Mouse (Mus musculus): ENCODE results near the gene Lcor. TPM values are rescaled to one million over a fixed set of nuclear protein-coding genes. Genes with fewer than 3 reads are reported as not detected.

Gene Lcor
- polyA plus RNA-seq, 1 experiment from 2014 or later: 31.3 TPM

GRCm38 (mm10) chr19:41445013-41445610 is 37.3 kb upstream of the Lcor start:
- Histone ChIP-seq H3K4me3 (ENCODE audit: low read depth, low read length) (no peak overlapping the region), H3K9me3 (ENCODE audit: control insufficient read depth, low read length) (no peaks in the 10 kb centered on the region), H3K27me3 (ENCODE audit: control insufficient read depth, insufficient read depth, low read length) (peaks cover 6% of the 10 kb centered on the region; the same call in 1 of the 2 replicates), H3K36me3 (ENCODE audit: control insufficient read depth, insufficient read depth, low read length) (no peaks in the 10 kb centered on the region), H3K27ac (ENCODE audit: low read depth, low read length) (no peak overlapping the region), H3K4me1 (ENCODE audit: control insufficient read depth, insufficient read depth, low read length) (peaks cover 2% of the 10 kb centered on the region; the same call in 1 of the 2 replicates), H3K9ac (ENCODE audit: low read length) (no peak overlapping the region), H3K4me2 (no peak overlapping the region)
- DNase-seq (ENCODE audit: low spot score, missing footprints): peak; percentile 61
- ATAC-seq (ENCODE audit: low FRiP score): no peak
- WGBS: 74% methylated on average over 10 of the region's 10 CpGs

GRCm38 (mm10) chr19:41445723-41446122 is 36.7 kb upstream of the Lcor start:
- DNase-seq (ENCODE audit: low spot score, missing footprints) (peak; percentile 54), ATAC-seq (ENCODE audit: low FRiP score) (no peak)
- WGBS: 74% methylated on average over 5 of the region's 5 CpGs
- Histone ChIP-seq H3K27me3 (ENCODE audit: control insufficient read depth, insufficient read depth, low read length) (peaks cover 6% of the 10 kb centered on the region; the same call in 1 of the 2 replicates), H3K27ac (ENCODE audit: low read depth, low read length) (no peak overlapping the region), H3K9me3 (ENCODE audit: control insufficient read depth, low read length) (no peaks in the 10 kb centered on the region), H3K4me2 (no peak overlapping the region), H3K4me3 (ENCODE audit: low read depth, low read length) (no peak overlapping the region), H3K9ac (ENCODE audit: low read length) (no peak overlapping the region), H3K4me1 (ENCODE audit: control insufficient read depth, insufficient read depth, low read length) (peaks cover 2% of the 10 kb centered on the region; the same call in 1 of the 2 replicates), H3K36me3 (ENCODE audit: control insufficient read depth, insufficient read depth, low read length) (no peaks in the 10 kb centered on the region)

- Histone ChIP-seq H3K9me3 (ENCODE audit: control insufficient read depth, low read length) (no peaks in the 10 kb centered on the region), H3K27me3 (ENCODE audit: control insufficient read depth, insufficient read depth, low read length) (no peaks in the 10 kb centered on the region), H3K36me3 (ENCODE audit: control insufficient read depth, insufficient read depth, low read length) (no peaks in the 10 kb centered on the region), H3K9ac (ENCODE audit: low read length) (no peak overlapping the region), H3K4me3 (ENCODE audit: low read depth, low read length) (no peak overlapping the region), H3K4me1 (ENCODE audit: control insufficient read depth, insufficient read depth, low read length) (peaks cover under 1% of the 10 kb centered on the region; the same call in 1 of the 2 replicates), H3K4me2 (no peak overlapping the region), H3K27ac (ENCODE audit: low read depth, low read length) (no peak overlapping the region)
- ATAC-seq (ENCODE audit: low FRiP score): no peak
- DNase-seq (ENCODE audit: low spot score, missing footprints): peak; percentile 68
- 86% methylated on average over 2 of the region's 2 CpGs for whole genome bisulfite sequencing
Observed at GRCm38 (mm10) chr19:41447166-41447565, 35.3 kb upstream of the Lcor start.

DNA sequence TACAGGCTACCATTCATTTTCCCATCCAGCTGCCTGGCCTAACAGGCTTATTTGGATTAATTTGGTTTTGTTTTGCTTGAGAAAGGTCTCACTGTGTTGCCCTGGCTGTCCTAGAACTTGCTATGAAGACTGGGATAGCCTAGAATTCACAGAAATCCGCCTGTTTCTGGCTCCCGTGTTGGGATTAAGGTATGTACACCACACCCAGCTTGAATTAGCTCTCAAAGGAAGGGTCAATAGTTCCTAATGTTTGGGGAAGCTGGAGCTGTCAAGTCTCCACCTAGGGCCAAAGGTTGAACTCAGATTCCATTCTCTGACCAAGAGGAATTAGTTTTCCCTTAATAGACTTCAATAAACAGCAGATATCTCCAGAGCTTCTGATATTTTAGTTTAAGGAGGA is 34.7 kb upstream of the Lcor start:
- no peaks in the 10 kb centered on the region for H3K27me3 ChIP-seq (ENCODE audit: control insufficient read depth, insufficient read depth, low read length)
- H3K9ac ChIP-seq (ENCODE audit: low read length): no peak overlapping the region
- no peak for ATAC-seq (ENCODE audit: low FRiP score)
- no peaks in the 10 kb centered on the region for H3K36me3 ChIP-seq (ENCODE audit: control insufficient read depth, insufficient read depth, low read length)
- WGBS: 75% methylated on average over 2 of the region's 2 CpGs
- no peaks in the 10 kb centered on the region for H3K4me1 ChIP-seq (ENCODE audit: control insufficient read depth, insufficient read depth, low read length)
- no peaks in the 10 kb centered on the region for H3K9me3 ChIP-seq (ENCODE audit: control insufficient read depth, low read length)
- no peak overlapping the region for H3K4me2 ChIP-seq
- DNase-seq (ENCODE audit: low spot score, missing footprints): peak; percentile 49
- no peak overlapping the region for H3K27ac ChIP-seq (ENCODE audit: low read depth, low read length)
- no peak overlapping the region for H3K4me3 ChIP-seq (ENCODE audit: low read depth, low read length)

GRCm38 (mm10) chr19:41449415-41450075 is 32.9 kb upstream of the Lcor start:
- no peaks in the 10 kb centered on the region for H3K9me3 ChIP-seq (ENCODE audit: control insufficient read depth, low read length)
- H3K36me3 ChIP-seq (ENCODE audit: control insufficient read depth, insufficient read depth, low read length): no peaks in the 10 kb centered on the region
- peak; percentile 65 for DNase-seq (ENCODE audit: low spot score, missing footprints)
- no peak for ATAC-seq (ENCODE audit: low FRiP score)
- H3K27me3 ChIP-seq (ENCODE audit: control insufficient read depth, insufficient read depth, low read length): no peaks in the 10 kb centered on the region
- 70% methylated on average over 7 of the region's 7 CpGs for WGBS
- no peak overlapping the region for H3K27ac ChIP-seq (ENCODE audit: low read depth, low read length)
- H3K4me3 ChIP-seq (ENCODE audit: low read depth, low read length): no peak overlapping the region
- H3K4me2 ChIP-seq: no peak overlapping the region
- H3K9ac ChIP-seq (ENCODE audit: low read length): no peak overlapping the region
- no peaks in the 10 kb centered on the region for H3K4me1 ChIP-seq (ENCODE audit: control insufficient read depth, insufficient read depth, low read length)

DNA sequence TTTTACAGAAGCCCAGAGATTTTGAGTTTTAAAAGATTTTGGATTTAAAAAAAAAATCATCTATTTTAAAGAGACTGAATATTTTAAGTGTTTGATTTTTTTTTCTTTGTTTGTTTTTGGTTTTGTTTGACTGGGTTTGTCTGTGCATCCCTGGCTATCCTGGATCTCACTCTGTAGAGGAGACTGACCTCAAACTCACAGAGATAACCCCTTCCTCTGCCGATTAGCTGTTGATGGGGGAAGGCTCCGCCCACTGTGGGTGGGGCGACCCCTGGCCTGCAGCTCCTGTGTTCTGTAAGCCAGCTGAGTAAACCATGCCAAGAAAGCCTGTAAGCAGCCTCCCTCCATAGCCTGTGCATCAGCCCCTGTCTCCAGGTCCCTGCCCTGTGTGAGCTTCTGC is 30.3 kb upstream of the Lcor start:
- H3K27ac ChIP-seq (ENCODE audit: low read depth, low read length): no peak overlapping the region
- no peak for ATAC-seq (ENCODE audit: low FRiP score)
- H3K9ac ChIP-seq (ENCODE audit: low read length): no peak overlapping the region
- 24% methylated on average over 3 of the region's 3 CpGs for WGBS
- DNase-seq (ENCODE audit: low spot score, missing footprints): peak; percentile 81
- H3K27me3 ChIP-seq (ENCODE audit: control insufficient read depth, insufficient read depth, low read length): no peaks in the 10 kb centered on the region
- H3K4me2 ChIP-seq: no peak overlapping the region
- H3K9me3 ChIP-seq (ENCODE audit: control insufficient read depth, low read length): no peaks in the 10 kb centered on the region
- no peak overlapping the region for H3K4me3 ChIP-seq (ENCODE audit: low read depth, low read length)
- H3K36me3 ChIP-seq (ENCODE audit: control insufficient read depth, insufficient read depth, low read length): no peaks in the 10 kb centered on the region
- no peaks in the 10 kb centered on the region for H3K4me1 ChIP-seq (ENCODE audit: control insufficient read depth, insufficient read depth, low read length)

DNA sequence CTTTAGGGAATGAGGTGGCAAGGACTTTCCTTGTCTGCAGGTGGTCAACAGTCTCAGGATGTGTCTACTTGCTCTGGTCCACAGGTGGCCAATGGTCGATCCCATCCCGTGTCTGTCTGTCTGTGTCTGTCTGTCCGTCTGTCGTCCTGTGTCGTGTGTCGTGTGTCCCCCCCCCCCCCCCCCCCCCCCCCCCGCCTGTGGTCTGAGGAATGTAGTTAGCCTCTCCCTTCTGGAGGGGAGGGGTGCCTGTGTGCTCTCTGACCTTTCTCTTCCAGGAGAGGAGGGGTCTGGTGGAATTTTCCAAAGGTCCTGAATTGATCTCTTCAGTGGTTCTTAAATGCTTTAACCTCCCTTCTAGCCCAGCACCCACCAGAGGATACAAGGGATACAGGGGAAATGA is 27.8 kb upstream of the Lcor start:
- 91% methylated on average over 4 of the region's 7 CpGs for WGBS

DNA sequence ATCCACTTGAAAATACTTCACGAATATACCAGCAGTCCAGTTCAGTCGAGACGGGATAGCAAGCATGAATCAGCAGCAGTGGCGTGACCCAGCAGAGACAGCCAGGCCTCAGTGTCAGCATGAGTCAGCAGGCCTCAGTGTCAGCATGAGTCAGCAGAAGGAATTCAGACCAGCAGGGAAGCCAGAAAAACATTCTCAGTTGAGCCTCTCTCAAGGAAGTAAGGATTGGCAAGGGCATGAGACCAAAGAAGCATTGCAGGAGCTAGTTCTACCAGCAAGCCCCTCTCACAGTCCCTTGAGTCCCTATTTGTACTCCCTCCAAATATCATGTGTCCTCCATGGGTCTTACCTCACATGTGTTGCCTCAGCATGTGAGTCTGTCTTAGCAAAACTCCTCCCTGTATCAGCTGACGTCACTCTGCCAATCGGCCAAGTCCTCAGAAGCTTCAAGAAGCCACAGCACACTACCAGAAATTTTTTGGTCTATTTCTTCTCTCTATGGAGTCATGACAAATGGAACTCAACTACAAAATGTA is 27.3 kb upstream of the Lcor start:
- peak; percentile 61 for DNase-seq (ENCODE audit: low spot score, missing footprints)
- no peak overlapping the region for H3K4me2 ChIP-seq
- H3K4me3 ChIP-seq (ENCODE audit: low read depth, low read length): no peak overlapping the region
- H3K9me3 ChIP-seq (ENCODE audit: control insufficient read depth, low read length): no peaks in the 10 kb centered on the region
- H3K9ac ChIP-seq (ENCODE audit: low read length): no peak overlapping the region
- no peaks in the 10 kb centered on the region for H3K27me3 ChIP-seq (ENCODE audit: control insufficient read depth, insufficient read depth, low read length)
- no peak for ATAC-seq (ENCODE audit: low FRiP score)
- H3K36me3 ChIP-seq (ENCODE audit: control insufficient read depth, insufficient read depth, low read length): no peaks in the 10 kb centered on the region
- no peak overlapping the region for H3K27ac ChIP-seq (ENCODE audit: low read depth, low read length)
- no peaks in the 10 kb centered on the region for H3K4me1 ChIP-seq (ENCODE audit: control insufficient read depth, insufficient read depth, low read length)
- WGBS: 80% methylated on average over 6 of the region's 6 CpGs

More for the DNA sequence above, 27.8 kb upstream of the Lcor start:
- DNase-seq (ENCODE audit: low spot score, missing footprints) (peak; percentile 19), ATAC-seq (ENCODE audit: low FRiP score) (no peak)
- no peak overlapping the region for H3K4me3 ChIP-seq (ENCODE audit: low read depth, low read length)
- no peaks in the 10 kb centered on the region for H3K36me3 ChIP-seq (ENCODE audit: control insufficient read depth, insufficient read depth, low read length)
- H3K9ac ChIP-seq (ENCODE audit: low read length): no peak overlapping the region
- H3K4me2 ChIP-seq: no peak overlapping the region
- no peaks in the 10 kb centered on the region for H3K4me1 ChIP-seq (ENCODE audit: control insufficient read depth, insufficient read depth, low read length)
- no peaks in the 10 kb centered on the region for H3K27me3 ChIP-seq (ENCODE audit: control insufficient read depth, insufficient read depth, low read length)
- no peaks in the 10 kb centered on the region for H3K9me3 ChIP-seq (ENCODE audit: control insufficient read depth, low read length)
- H3K27ac ChIP-seq (ENCODE audit: low read depth, low read length): no peak overlapping the region

DNA sequence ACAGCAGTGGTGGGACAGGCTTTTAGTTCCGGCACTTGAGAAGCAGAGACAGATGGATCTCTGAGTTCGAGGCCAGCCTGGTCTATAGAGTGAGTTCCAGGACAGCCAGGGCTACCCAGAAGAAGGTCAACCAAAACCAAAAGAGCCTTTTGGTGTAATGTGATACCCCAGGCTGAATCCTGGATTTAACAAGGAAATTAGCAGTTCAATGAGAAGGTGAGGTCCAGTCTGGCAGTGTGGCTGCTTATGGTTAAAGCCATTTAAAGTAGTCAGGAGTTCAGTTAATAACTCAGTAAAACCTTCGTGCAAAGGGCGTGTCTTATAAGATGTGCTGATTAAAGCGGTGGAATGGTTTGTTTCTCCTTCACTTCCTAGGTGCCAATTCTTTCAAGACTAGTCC is 25.3 kb upstream of the Lcor start:
- no peak for ATAC-seq (ENCODE audit: low FRiP score)
- WGBS: 81% methylated on average over 5 of the region's 5 CpGs
- no peaks in the 10 kb centered on the region for H3K4me1 ChIP-seq (ENCODE audit: control insufficient read depth, insufficient read depth, low read length)

More for the DNA sequence above, 25.3 kb upstream of the Lcor start:
- Histone ChIP-seq H3K27ac (ENCODE audit: low read depth, low read length) (no peak overlapping the region), H3K4me3 (ENCODE audit: low read depth, low read length) (no peak overlapping the region), H3K36me3 (ENCODE audit: control insufficient read depth, insufficient read depth, low read length) (no peaks in the 10 kb centered on the region), H3K4me2 (no peak overlapping the region), H3K9me3 (ENCODE audit: control insufficient read depth, low read length) (no peaks in the 10 kb centered on the region), H3K27me3 (ENCODE audit: control insufficient read depth, insufficient read depth, low read length) (no peaks in the 10 kb centered on the region), H3K9ac (ENCODE audit: low read length) (no peak overlapping the region)
- DNase-seq (ENCODE audit: low spot score, missing footprints): no peak

Measured in midbrain, embryonic 11.5 days (tissue).